Mouse (Mus musculus): Measurements from ENCODE around the gene Wnk2.

DNA sequence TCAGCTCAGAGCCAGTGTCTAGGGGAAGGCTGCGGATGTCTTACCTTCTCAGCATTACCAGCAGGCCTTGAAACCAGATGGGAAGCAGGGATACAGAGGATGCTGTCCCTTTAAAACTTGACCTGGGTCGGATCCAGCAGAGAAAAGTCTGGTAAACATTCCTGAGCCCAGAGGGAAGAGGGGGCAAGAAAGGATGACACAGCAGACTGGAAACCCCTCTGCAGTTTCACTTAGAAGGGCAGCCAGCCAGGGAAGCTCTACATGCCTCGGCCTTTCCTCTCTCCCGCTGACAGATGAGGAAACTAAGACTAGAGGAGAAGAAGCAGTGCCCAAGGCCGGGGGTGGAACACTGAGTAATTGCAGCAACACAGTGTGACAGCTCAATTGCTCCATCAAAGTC is 35.8 kb upstream of the Wnk2 start:
- TF ChIP-seq E2F4 (IDR thresholded peaks at IDR 0.05; ENCODE audit: insufficient read depth), result no peak
- TF ChIP-seq POLR2A (IDR thresholded peaks at IDR 0.05; ENCODE audit: insufficient read length, low read depth), result no peak
- no peak for TF ChIP-seq MYOG (IDR thresholded peaks at IDR 0.05; ENCODE audit: control insufficient read depth in 1 of 3, insufficient read depth in 1 of 3, insufficient read length in 2 of 3, low read depth in 2 of 3)
- no peak for TF ChIP-seq POLR2AphosphoS2 (IDR thresholded peaks at IDR 0.05; ENCODE audit: insufficient read length, low read depth)
- no peak for TF ChIP-seq MAX (IDR thresholded peaks at IDR 0.05; ENCODE audit: low read depth)
- TF ChIP-seq TCF12 (IDR thresholded peaks at IDR 0.05; ENCODE audit: insufficient read depth, poor library complexity, severe bottlenecking), result no peak
- TF ChIP-seq MYOD1 (IDR thresholded peaks at IDR 0.05; ENCODE audit: control insufficient read depth in 1 of 3, insufficient read length in 2 of 3, low read depth in 2 of 3), result no peak
